Mouse (Mus musculus): ENCODE data around the gene Pi16.

DNA sequence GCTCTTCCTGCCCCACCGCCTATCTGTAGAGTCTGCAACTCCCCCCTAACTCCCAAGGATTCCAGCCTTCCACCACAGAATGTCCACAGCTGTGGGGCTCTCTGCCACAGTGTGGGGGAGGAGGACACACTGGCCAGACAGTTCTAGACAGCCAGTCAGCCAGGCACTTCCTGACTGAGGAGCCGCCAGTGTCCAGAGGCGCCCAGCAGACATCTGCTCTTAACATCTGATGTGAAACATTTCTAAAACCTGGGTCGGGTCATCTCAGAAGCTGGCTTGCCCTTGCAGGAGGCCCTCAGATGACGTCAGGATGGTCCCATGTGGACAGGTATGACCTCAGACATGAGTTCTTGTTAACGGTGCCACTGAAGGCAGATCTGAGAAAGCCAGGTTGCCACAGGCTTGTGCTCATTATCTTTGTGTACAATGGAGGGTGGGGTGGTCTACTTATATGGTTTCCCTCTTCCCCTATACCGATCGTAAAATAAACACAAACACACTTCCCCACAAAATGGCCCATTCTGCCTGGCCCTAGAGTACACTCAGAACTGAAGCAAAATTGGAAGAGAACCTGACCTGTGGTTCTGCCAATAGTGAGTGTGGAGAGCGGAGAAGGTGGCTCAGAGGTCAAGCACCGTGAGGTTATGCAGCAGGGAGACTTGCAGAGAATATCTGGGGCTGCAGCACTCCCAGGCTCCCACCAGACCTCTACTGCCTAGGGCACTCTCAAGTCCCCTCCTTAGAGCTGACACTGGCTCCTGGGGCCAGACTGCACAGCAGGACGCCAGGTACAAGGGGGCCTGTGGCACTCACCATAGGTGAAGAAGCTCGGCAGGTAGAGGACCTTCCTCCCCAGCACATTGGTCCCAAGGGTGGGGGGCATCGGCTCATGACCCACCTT, 24.8 kb downstream of the Pi16 start:
- TF ChIP-seq POLR2A (IDR thresholded peaks at IDR 0.05; ENCODE audit: insufficient read depth, low read depth, low read length) (no peak; the same call in none of the 2 replicates), CTCF (IDR thresholded peaks at IDR 0.05) (no peak)
